Mouse (Mus musculus) embryo, embryonic 10.5 days (tissue): Measurements from ENCODE around the gene Tln1.
"Not testable (repeated sequence)": the region's sequence is repeated elsewhere in the genome, so short reads cannot be mapped to it uniquely, and the experiment has no call there.

ENCODE experiments used
- DNase-seq: peaks from one replicate; pipeline ENCODE4 v3.0.0-alpha.2; 2015; ENCODE audit warnings: low spot score

The Tln1 gene

DNA sequence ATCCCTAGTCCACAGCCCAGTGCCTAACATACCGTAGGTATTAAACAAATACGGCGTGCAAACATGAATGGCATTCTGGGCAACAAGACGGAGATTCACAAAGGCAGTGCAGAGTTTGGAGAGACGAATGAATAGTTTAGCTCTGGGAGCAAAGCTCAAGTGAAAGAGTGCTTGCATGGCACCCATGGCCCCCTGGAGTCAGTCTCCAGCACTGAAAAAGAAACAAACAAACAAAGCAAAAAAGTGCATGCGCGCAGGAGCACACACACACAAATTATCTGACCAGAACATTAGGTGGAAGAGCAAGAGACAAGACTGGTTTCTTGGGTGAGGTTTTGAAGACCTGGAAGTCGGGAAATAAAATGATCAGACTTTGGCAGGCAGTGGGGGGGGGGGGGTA is 56.4 kb downstream of the Tln1 start:
- no peak for DNase-seq

DNA sequence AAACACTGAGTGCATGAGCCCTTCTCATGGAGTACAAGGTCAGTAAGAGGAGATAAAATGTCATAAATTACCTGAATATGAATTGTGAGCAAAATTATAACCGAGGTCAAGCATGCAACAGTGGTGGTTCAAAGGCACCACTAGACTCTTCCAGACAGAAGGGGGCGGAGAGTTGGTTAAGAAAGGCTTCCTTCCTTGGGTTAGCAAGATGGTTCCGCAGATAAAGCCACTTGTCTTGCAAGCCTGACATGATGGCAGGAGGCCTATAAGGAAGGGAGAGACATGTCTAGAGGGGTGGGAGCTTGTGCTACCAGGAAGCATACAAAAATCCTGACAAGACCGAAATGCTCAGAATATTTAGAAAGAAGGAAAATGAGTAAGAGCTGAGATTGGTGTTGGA is 58.2 kb downstream of the Tln1 start:
- DNase-seq = no peak

- DNase-seq = no peak
Observed at GRCm38 (mm10) chr4:43503506-43503905, 59.0 kb downstream of the Tln1 start.

DNA sequence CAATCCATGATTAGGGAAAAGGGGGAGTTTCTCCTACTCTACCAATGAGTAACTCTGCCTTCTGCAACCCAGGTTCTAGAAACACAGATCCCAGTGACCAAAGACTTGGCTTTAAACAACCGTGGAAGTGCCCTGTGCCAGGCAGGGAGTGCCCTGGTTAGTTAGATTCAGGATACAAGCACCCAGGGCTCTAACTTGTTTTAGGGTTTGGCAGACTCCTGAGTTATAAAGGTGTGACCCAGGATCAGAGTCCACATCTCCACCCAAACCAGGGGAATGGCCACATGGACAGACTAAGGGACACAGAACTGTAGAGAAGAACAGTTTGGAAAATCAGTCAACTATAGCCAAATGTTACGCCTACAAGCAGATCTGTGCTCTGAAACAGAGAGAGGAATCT is 59.5 kb downstream of the Tln1 start:
- DNase-seq = no peak

DNA sequence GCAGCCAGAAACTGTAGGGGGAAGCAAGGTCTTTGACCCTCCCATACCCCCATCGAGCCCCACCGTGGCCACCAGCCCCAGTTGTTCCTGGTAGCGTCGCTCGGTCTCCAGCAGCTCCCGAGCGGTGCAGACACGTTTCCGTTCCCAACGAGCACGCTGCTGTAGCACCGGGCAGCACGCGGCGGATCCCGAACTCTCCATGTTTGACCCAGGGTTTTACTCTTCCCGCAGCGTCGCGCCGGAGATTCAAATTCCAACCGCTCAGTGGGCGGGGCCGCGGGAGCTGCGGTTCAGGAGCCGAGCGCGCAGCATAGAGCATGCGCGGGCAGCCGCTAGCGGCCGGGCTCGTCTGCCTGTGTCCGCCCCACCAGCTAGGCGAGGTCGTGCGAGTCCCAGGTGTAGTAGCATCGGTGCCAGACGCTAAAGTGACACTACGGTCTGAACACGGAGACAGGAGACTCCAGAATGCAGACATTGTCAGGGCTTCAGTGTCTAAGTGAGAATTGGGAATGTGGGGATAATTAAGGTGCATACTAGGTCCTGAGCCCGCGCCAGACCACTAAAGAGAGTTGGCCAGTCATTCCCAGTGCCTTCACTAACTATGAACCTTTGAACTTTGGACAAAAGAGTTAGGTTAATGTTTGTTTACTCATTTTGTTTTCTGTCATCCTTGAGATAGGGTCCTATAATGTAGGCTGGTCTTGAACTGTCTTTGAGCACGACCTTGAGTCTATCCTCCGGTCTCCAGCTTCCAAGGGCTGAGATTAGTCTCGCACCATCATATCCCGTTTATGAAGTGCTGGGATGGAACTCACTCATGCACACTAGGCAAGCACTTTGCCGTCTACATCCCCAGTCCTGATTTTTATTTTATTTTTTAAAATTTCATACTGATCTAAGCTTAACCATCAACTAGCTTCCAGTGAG is 62.8 kb downstream of the Tln1 start, which contains the start of gene Arhgef39:
TSS of gene Arhgef39 (minus strand) at position 289 of the 927 bp plus-strand sequence.
- DNase-seq = peak; percentile 93

- DNase-seq = peak; percentile 85
Observed at GRCm38 (mm10) chr4:43498983-43499382, 63.5 kb downstream of the Tln1 start.

GRCm38 (mm10) chr4:43497946-43498345 is 64.5 kb downstream of the Tln1 start:
- DNase-seq = no peak

GRCm38 (mm10) chr4:43497405-43497804 is 65.1 kb downstream of the Tln1 start:
- no peak for DNase-seq

- no peak for DNase-seq
Observed at GRCm38 (mm10) chr4:43496587-43496986, 65.9 kb downstream of the Tln1 start.

- no peak for DNase-seq
Observed at GRCm38 (mm10) chr4:43493846-43494240, 68.6 kb downstream of the Tln1 start.

DNA sequence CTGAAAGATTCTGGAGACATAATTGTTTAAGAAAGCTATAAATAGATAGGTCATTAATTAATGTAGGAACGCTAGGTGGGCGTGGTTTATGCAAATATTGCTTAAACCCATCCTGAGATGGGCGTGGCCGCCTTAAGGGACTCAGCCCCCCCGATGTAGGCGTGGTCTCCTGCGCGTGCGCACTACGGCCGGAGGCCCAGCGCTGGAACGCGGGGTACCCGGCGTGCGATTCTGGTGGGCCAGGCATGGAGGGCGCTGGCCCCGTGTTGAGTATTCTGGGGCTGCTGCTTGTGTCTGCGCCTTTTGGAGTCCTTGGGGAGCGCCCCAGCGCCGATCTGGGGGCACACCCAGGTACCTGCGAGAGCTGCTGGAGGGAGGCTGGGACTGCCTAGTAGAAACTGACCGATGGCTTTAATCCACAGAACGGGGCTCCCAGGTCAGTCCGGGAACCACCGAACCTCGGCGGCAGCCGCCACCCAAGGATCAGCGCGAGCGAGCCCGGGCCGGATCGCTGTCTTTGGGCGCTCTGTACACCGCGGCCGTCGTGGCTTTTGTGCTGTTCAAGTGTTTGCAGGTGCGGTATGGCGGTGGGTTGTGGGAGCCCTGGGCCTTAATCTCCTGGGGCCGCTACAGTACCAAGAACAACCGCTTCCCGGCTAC is 69.2 kb downstream of the Tln1 start:
- peak; percentile 98 for DNase-seq

DNA sequence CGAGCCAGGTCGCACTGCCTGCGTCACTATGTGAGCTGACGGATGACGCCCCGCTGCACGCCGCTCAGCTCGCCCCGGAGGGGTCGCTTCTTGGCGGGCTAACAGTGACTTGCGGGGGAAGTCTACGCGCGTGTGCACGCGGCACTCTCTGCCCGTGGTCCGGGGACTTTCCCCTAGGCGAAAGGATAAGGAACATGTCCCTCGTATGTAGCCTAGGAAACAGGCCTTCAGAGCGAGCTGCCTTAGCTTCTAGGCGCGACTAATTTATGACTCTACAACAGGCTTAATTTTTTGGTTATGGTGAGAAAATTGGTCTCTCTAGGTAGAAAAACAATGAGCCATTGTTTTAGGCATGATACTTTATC is 69.7 kb downstream of the Tln1 start, which contains the start of gene Ccdc107:
TSS of gene Ccdc107 (plus strand) at position 80 of the 365 bp plus-strand sequence.
- peak; percentile 94 for DNase-seq

- peak; percentile 21 for DNase-seq
Observed at GRCm38 (mm10) chr4:43492101-43492820, 70.2 kb downstream of the Tln1 start.

DNA sequence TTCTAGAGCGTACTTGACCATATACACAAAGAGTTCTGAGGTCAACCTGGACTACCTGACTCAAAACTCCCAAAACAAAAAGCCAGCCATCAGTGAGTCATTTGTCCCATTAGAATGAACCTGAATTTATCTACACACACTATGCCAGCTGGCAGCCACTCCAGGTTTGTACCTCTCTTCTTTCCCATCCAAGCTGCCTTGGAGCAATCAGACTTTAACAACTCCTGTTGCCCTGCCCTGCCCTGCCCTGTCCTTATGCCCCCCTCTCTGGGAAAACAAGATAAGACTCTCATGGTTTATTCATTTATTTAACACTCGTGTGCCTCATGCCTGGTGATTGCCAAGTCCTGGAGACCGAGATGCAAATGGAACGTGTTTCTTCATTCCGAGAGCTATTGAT is 71.7 kb downstream of the Tln1 start:
- DNase-seq = no peak

DNA sequence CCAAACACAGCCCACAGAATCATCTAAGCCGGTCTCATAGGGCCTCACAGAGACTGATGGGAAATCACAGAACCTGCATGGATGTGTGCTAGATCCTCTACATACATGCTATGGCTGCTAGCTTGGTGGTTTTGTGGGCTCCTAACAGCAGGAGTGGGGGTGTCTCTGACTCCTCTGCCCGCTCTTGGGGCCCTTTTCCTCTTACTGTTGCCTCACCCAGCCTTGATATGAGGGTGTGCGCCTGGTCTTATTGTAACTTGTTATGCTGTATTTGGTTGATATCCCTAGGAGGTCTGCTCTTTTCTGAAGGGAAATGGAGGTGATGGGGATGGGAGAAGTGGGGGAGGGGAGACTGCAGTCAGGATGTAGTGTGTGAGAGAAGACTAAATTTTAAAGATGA is 72.9 kb downstream of the Tln1 start:
- DNase-seq = no peak

DNA sequence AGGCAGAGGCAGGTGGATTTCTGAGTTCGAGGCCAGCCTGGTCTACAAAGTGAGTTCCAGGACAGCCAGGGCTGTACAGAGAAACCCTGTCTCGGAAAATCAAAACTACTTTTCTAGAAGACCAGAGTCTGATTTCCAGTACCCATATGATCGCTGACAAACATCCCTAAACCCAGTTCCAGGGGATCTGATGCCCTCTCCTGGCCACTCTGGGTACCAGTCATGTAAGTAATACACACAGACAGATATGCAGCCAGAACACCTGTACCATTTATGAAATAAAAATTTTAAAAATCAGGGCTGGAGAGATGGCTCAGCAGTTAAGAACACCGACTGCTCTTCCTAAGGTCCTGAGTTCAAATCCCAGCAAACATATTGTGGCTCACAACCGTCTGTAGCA is 76.8 kb downstream of the Tln1 start:
- DNase-seq = not testable (repeated sequence)

DNA sequence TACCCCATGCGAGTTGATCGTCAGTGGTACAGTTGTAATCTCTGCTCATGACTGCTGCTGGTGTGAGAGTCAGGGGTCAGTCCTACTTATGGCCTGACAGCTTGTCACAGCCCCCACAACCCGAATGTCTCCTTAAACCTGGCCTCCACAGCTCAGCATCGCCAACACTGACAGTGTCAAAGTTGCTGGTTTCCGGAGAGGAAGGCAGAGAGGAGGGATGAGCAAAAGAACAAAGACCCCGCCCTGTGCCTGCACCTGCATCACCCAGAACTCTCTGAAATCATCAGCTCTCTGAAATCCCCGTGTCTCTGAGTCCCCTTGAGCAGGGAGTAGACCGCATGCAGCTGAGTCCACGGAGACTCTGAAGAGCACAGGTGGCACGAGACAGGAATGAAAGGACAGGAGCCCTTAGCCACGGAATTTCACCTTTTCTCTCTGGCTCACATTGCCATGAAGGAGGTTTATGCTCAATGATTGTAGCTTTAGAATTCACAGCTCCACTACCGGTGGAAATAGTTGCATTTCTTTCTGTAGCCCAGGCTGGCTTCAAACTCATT is 78.9 kb downstream of the Tln1 start, which contains the start of gene Sit1:
TSS of gene Sit1 (minus strand) at position 200 of the 557 bp plus-strand sequence.
- DNase-seq = no peak

- no peak for DNase-seq
Observed at GRCm38 (mm10) chr4:43482591-43482990, 79.9 kb downstream of the Tln1 start.

GRCm38 (mm10) chr4:43481894-43482456 is 80.5 kb downstream of the Tln1 start:
- no peak for DNase-seq
